Mouse (Mus musculus) urinary bladder, postnatal 36 days (tissue): ENCODE data around the gene Amn1.
A peak's percentile ranks its signal among the peaks of the same experiment; 100 is the strongest.
"Not testable (repeated sequence)": the region's sequence is repeated elsewhere in the genome, so short reads cannot be mapped to it uniquely, and the experiment has no call there.

Experiments
- DNase-seq, 2 experiments: peaks; one replicate each; pipeline ENCODE4 v3.0.0; 2022; ENCODE audit warnings: low spot score in 2 of 2, mixed read lengths in 1 of 2

Gene Amn1

GRCm38 (mm10) chr6:149154116-149155030 is 34.1 kb downstream of the Amn1 start:
- DNase-seq = no peak

DNA sequence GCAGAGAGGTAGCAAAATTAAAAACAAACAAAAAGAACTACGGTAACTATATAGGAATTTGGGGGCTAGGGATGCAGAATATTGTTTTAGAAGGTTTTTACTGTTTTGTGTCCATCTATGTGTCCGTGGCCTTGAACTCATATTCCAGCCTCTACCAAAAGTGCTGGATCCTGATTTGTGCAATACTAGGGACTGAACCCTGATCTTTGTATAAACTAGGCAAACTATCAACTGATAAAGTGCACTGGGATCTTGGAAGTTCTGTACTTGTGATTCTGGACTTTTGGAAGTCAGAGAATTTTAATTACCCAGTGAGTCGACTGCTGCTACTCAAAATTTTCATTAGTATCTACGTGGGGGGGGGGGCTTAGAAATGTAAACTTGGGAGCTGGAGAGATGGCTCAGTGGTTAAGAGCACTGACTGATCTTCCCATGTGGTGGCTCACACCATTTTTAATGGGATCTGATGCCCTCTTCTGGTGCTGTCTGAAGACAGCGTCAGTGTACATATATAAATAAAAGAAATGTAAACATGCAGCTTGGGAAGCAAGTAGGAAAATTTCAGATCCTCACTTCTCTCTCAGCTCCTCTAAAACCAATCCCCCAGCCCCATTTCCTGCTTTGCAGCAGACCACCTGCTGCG is 34.9 kb downstream of the Amn1 start:
- no peak for DNase-seq

DNA sequence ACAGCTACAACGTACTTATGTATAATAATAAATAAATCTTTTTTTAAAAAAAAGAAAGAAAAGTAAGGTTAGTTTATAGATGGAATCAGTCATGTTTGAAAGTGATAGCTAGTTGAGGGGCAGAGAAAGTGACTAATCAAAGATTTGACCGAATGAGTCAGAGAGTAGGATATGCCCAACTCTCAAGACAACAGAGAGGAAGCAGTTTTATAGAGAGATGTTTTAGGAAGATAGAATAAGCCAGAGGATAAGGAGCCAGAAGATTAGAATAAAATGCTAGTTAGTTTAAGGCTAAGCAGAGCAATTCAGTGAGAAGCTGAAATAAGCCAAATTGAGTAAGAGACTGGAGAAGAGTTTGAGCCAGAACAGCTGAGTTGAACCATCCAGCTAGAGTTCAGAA is 36.4 kb downstream of the Amn1 start:
- no peak for DNase-seq

- DNase-seq = no peak
Measured at GRCm38 (mm10) chr6:149148436-149149229, 39.9 kb downstream of the Amn1 start.

DNA sequence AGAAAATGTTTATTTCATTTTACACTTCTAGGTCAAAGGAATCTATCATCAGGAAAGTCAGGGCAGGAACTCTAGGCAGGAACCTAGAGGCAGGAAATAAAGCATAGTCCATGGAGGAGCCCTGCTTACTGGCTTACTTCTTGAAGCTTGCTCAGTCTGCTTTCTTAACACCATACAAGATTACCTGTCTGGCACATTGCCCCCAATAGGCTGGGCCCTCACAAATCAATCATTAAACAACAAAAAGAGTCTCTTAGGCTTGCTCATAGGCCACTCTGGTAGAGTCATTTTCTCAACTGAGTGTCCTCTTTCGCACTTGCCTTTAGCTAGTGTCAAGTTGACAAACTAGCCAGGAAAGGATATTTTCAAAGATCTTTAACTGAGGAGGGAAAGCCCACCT is 43.4 kb downstream of the Amn1 start:
- DNase-seq = no peak

DNA sequence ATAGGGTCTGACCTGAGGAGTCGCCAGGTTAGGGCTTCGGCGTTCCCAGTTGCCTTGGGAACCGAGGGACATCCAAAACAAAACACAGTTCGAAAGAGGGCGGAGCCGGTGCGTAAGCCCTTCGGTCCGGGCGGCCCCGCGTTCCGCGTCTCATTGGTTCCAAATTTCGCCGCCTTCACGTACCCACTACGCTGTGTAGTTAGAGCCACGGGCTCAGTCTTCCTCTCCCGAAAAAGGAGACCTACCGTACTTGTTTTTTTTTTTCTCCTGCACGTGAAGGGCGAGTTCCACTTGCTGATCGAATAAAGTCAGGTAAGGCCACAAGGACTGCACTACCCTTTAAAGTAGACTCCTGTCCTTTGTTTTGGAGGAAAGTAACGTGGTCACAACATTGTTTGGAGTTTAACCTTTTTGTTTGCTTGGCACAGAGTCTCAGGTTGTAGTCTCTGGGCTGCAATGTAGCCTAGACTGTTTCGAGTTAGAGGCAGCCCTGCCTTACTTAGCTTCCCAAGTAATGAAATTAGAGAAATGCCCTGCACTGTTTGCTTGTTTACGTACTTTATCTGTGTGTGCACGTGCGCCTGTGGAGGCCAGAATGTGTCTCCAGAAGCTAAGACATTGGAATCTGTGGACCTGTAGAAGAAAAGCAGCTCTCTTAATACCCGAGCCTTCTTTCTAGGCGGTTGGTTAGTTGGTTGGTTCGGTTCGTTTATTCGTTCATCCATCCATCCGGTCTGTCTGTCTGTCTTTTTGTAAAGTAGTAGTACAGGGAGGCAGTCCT is 46.9 kb downstream of the Amn1 start:
- DNase-seq = peak; percentile 80 to 89

- DNase-seq = no peak
Measured at GRCm38 (mm10) chr6:149139471-149139870, 49.0 kb downstream of the Amn1 start, which contains the start of gene Etfbkmt. Gene Etfbkmt, plus strand, starts transcription at chr6:149139849.

- DNase-seq = no peak
Measured at GRCm38 (mm10) chr6:149139011-149139410, 49.5 kb downstream of the Amn1 start.

GRCm38 (mm10) chr6:149137936-149138335 is 50.6 kb downstream of the Amn1 start:
- no peak for DNase-seq

DNA sequence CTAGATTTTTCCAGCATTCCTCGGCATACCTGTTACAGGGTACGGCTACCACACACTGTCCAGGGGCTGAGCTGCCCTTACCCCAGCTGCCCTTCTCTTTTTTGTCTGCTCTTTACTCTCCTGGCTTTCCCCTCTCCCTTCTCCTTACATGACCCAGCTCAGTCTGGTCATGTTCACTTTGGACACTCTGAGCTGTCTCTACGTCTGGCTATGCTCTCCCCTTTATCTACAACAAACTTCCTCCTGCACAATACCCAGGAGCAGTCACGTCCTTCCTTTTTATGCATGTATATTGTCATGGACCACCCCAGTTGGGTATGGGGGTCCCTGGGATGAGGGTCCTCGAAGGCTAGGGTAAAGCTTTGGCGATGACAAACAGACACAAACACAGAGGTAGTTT is 52.9 kb downstream of the Amn1 start:
- no peak for DNase-seq

- DNase-seq = no peak
Measured at GRCm38 (mm10) chr6:149134391-149135150, 53.9 kb downstream of the Amn1 start.

GRCm38 (mm10) chr6:149132311-149133077 is 56.0 kb downstream of the Amn1 start:
- no peak for DNase-seq

GRCm38 (mm10) chr6:149131111-149131510 is 57.4 kb downstream of the Amn1 start:
- DNase-seq = no peak

- DNase-seq = not testable (repeated sequence)
Measured at GRCm38 (mm10) chr6:149129870-149130269, 58.6 kb downstream of the Amn1 start, which contains the start of gene Gm10203. Gene Gm10203, plus strand, starts transcription at chr6:149130170.

DNA sequence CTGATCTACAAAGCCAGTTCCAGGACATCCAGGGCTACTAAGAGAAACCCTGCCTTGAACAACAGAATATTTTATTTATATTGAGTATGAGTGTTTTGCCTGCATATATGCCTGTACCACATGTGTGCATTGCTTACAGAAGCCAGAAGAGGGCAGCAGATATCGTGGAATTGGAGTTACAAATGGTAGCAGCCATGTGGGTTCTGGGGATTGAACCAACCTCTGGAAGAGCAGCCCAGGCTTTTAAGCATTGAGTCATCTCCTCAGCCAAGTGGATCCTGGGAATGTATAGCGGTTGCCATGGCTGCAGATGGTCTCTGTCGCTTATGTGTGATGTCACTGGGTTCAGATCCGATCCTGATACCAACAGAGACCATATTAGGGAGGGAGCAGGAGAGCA is 61.8 kb downstream of the Amn1 start:
- DNase-seq = peak in 1 of 2 experiments; percentile 17

GRCm38 (mm10) chr6:149123042-149123441 is 65.5 kb downstream of the Amn1 start:
- DNase-seq = no peak

DNA sequence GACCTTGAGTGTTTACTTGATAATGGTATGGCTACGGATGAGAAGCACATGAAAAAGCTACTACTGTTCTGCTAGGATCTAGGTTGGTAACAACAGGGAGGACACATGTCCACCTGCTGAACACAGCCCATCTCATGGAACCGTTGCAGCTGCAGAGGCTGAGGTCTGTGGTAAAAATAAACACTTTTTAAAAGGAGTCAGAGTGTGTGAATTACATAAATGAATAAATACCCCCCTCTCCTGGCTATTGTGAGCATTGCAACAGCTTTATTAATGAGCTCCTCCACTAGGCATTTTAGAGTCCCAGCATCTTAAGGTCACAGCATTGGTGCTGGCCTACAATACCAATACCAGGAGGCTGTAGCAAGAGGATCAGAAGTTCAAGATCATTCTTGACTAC is 68.7 kb downstream of the Amn1 start:
- DNase-seq = peak; percentile 9 to 29

- peak; percentile 39 to 65 for DNase-seq
Measured at GRCm38 (mm10) chr6:149118935-149119334, 69.6 kb downstream of the Amn1 start.

GRCm38 (mm10) chr6:149116992-149117391 is 71.5 kb downstream of the Amn1 start:
- no peak for DNase-seq

- no peak for DNase-seq
Measured at GRCm38 (mm10) chr6:149108909-149109308, 79.6 kb downstream of the Amn1 start.
